Mouse (Mus musculus) MEL (cell line): ENCODE data around the gene Cep112.

Experiments
- POLR2A ChIP-seq, 2 experiments: IDR thresholded peaks; 2 replicates each; pipeline ENCODE4 v1.6.1; 2011 to 2012; ENCODE audit warnings: low read length in 2 of 2, mild to moderate bottlenecking in 2 of 2, control low read depth in 1 of 2, improper control_type of control experiment in 1 of 2, low read depth in 1 of 2, moderate library complexity in 1 of 2; ENCODE audit not compliant: control insufficient read depth in 1 of 2, insufficient read depth in 1 of 2, poor library complexity in 1 of 2
- SIN3A ChIP-seq: IDR thresholded peaks from 2 replicates; pipeline ENCODE4 v1.6.1; 2012; ENCODE audit warnings: low read length, improper control_type of control experiment, inconsistent platforms
- TBP ChIP-seq: IDR thresholded peaks from 2 replicates; pipeline ENCODE4 v1.8.0; 2011; ENCODE audit warnings: low read depth, low read length, improper control_type of control experiment

DNA sequence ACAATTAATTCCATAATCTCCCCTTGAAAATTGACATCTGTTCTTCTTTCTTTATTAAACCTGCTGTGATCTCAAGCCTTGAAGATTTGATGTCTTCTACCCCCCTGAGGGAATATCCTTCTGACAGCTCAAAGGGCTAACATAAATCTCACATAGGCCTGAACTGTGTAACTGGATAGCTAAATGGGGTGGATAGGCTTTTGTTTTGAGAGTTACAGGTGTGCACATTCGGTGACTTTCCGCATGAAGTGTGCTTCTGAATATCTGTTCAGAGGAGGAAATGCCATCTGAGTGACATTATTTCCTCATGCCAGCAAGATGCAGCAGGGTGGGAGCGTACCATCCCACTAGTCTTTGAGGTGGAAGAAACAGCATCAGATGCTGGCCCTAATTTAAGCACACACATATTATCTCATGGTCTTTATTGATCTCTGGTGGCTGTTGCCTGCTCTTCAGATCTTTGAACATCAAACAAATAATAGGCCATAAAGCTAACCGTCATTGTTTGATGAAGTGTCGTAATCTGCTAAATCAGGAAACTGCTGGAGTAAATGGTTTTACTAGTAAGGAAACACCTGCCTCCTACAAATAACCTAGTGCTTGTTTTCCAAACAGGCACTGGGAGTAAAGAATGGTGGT, 102.9 kb downstream of the Cep112 start:
- no peak for TF ChIP-seq POLR2A (IDR thresholded peaks at IDR 0.05; ENCODE audit: control insufficient read depth in 1 of 2, insufficient read depth in 1 of 2, low read depth in 1 of 2, low read length in 2 of 2, poor library complexity in 1 of 2)
- no peak for TF ChIP-seq TBP
- TF ChIP-seq SIN3A, result no peak
